Mouse (Mus musculus) adrenal gland, postnatal 4 days (tissue): ENCODE results near the gene Gpm6a. TPM values are rescaled to one million over a fixed set of nuclear protein-coding genes. Genes with fewer than 3 reads are reported as not detected.

Experiments used
- DNase-seq, 2 experiments: peaks; one replicate each; pipeline ENCODE4 v3.0.0; 2021 to 2022; ENCODE audit warnings: low spot score in 2 of 2, mixed read lengths in 2 of 2
- long read RNA-seq, 2 experiments: library from polyadenylated mRNA; stranded (forward); transcript quantifications; one replicate each; pipeline ENCODE4 v2.0.0; 2021
- total RNA-seq, 2 experiments: library from RNA; stranded (reverse); gene quantifications; 2 replicates each; pipeline ENCODE4 v1.2.3; 2021

The Gpm6a gene
- total RNA-seq, result 1 to 10 TPM; 8.4 to 9.0 TPM
- long read RNA-seq, experiment 1, partial matches to known transcripts, result 4 of 4 reads
- long read RNA-seq, experiment 1, other reads (novel, unspliced or antisense), result 0 of 4 reads
- long read RNA-seq, experiment 2, partial matches to known transcripts, result 20 of 20 reads
- long read RNA-seq, experiment 2, other reads (novel, unspliced or antisense), result 0 of 20 reads

DNA sequence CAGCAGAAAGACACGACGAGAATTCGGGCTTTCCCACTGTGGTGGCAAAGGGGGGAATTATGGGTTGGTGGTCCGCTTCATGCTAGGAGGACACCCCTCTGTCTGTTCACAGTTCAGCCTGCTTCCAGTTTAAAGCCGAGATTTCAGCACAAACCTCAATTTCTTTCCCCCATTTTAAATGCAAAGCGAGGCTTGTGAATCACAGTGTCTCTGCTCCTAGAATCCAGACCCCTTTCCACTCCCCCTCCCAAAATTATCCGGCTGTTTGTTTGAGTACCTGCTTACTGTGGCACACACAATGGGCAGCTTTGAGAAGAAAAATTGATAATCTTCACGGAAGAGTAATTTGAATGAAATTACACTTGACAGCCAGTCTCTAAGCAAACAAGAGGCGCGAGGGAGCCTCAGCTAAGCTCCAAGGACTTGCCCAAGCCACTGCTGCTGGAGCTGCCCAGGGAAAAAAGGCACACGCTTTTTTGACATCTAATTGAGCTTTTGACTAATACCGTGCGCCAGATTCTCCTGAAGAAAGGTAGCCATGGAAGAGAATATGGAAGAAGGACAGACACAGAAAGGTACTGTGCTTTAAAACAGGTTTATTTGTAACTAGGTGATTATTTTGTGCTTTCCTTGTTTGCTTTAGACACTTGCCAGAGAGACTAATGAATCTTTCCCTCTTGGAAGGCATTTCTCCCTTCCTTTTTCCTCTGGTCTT, at the start of gene Gpm6a:
Gpm6a (plus strand) TSS at position 103 of the 715 bp plus-strand sequence.
- no peak for DNase-seq

DNA sequence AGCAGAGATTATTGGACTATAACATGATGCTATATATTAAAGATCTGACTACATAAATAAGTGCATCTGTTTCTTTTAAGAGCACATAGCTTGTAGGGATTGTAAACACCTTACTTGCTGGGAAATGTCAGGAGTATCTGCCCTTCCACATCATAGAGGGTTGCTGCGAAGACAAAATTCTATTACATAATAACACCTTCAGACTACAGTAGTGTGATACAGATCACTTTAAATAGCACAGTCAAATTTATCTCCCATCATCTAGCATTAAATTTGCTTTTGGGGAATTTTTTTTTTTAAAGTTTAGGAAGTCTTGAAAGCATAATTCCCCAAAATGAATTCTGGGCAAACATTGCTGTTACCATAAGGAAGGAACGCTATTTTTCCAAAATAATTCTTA, 41.8 kb upstream of the Gpm6a start:
- DNase-seq, result no peak

DNA sequence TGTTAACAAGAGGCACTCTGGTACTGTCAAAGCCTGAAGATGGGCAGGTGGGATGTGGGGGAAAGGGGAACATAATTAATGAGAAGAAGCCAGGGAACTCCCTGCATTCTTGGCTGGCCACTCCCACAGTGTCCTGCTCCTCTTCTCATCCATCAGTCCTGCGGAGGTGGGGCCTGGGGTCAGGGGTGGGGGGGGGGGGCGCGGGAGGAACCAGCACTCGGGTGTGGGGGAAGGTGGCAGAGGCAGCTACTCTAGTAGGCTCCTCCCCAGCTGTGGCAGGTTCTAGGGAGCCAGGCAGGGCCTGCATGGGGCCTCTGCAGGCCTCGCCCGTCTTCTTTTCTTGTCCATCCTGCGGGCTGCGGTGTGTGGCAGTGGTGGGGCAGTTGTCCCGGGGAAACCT, 36.9 kb upstream of the Gpm6a start:
- no peak for DNase-seq

DNA sequence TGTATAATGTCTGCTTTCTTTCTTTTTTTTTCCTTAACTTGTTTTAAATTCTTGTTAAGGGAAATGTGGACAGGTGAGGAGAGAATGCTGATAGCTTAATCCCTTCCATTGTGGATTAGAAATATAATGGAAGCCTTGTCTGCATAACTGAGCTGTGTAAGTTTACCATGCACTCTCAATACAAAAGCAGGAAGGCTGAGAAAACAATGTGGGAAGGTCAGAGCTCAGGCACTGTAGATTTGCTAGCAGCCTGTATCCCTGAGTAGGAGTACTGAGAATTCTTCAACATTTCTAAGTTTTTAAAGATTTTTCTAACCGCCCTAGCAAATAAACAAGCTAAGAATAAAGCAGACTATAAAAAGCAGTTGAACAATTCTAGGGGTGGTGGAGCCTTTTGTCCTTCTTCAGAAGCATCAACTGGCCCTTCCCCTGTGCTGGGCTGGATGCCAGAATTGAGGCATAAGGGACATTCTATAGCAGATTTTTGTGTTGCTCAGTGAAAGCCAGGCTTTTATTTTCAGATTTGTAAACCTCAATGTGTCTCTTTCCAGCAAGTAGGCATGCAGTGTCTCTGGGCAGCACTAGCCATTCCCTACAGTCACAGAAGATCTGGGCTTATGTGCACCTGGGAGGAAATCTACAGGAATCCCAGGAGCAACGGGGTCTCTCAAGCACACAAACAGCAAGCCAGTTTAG, 32.3 kb upstream of the Gpm6a start:
- no peak for DNase-seq

DNA sequence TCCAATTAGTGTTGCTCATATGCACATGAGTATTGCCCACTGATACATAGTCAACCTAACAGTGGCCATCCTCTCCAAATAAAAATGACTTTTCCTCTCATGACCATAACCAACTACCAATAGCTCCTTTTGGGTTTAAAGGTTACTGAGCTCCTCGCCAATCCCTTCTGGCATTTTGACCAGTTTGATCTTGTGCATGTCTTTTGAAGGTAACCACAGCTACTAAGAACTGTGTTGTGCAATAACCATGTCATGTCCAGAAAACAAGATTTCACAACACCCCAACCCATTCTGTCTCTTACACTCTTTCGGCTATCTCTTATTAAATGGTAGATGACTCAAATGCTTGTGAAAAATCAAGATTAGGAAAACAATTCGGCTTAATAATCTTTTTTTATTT, 29.7 kb upstream of the Gpm6a start:
- no peak for DNase-seq

DNA sequence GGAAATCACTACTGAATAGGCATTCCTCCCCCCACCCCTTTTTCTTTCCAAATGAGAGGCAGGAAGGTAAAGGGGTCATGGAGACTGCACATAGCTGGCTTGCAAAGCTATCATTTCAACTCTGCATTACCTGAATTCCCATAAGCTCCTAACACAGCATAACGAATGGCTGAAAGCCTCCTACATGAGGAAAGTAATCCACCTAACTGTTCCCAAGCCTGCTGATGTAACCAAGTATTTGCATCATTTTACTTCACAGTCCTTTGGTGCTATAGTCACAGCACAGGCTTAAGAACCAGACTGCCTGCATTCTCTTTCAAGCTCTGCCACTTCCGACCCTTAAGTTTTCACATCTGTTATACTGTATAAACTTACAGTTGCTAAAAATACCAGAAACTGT, 22.3 kb upstream of the Gpm6a start:
- DNase-seq, result no peak

DNA sequence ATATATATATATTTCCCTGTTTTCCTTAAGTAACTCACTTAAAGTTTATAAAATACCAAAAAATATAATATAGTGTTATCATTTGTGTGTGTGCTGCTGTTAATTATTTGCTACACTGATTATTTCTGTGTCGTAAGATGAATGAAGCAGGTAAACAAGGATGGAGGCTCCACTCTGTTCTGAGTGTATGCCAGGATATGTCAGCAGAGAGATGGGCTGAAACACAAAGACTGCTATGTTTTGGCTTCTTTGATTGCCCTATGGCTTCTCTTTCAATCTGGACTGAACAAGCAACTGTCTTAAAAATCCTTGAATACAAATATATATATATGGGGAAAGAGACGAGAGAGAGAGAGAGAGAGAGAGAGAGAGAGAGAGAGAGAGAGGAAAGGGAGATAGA, 1.3 kb upstream of the Gpm6a start:
- no peak for DNase-seq

DNA sequence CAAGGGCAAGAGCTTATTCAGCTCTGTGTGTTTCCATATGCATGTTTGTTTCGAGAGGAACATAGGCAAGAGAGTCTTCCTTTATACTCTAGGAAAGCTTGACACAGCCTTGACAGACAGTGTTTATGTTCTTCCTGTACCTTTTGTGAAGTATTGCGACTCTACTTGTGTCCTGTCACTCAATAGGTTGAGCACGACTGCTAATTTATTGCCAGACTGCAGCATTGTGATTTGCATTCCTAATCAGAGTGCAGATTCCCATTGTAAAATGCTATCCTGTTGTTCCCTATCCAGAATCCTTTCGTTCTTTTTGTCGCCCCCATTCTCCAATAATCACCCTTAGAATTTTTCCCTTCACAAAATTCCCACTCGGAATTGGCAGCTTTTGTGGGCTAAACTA, 613 bp upstream of the Gpm6a start:
- DNase-seq, result no peak

DNA sequence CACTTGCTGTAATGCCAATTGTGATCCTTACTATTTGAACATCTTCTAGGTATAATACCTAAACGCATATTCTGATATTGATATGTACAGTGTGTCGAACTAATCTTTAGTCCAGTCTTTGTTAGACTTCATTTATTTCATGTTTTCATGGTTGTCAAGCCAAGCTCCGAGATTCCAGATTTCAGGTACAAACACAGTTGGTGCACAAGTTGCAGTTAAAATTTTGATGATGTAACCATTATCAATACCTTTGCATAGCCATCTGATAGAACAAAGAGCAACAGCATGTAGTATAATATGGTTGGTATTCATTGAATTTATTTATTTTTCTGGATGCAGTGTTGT, 785 bp downstream of the Gpm6a start:
- DNase-seq, result no peak

DNA sequence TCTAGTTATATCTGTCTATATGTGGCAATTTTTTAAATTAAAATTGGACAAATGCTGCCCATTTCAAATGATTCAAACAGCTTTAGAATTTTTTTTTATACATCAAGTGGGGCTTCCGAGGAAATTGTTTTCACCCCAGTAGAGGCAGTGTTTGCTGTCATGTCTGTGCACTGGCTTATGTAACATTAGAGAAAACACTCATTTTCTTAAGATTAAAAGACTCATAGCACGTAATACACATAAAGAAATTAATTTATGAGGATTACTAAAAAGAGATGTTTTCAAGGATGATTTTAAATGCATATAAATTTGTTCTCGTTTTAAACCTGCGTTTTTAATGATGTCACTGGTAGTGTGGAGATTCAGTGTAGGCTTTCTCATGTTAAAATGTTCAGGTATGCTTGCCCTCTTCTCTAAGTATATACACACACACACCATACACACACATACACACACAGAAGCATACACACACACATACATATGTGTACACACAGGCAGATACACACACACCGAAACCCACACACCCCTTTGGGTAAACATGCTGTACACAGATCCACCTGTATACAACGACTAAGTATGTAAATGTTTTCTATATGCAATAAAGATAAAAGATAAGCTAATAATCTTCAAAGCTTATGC, 1.4 kb downstream of the Gpm6a start:
- no peak for DNase-seq

DNA sequence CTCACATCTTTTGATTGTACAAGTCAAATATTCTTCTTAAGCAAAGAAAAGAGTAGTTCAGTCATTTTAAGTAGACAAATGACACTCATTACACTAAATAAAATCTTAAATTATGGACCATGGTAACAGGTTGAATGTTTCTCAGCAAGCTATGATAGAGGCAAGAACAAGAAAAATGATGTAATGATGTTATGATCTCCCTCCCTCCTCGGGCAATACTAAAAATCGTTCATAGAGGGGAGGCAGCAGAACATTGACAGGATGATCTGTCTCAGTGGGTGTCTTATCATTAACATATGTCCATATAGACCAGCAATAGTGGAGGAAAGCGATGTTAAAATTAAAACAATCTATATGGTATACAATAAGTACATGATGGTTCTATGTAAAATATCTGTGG, 2.1 kb downstream of the Gpm6a start:
- no peak for DNase-seq

DNA sequence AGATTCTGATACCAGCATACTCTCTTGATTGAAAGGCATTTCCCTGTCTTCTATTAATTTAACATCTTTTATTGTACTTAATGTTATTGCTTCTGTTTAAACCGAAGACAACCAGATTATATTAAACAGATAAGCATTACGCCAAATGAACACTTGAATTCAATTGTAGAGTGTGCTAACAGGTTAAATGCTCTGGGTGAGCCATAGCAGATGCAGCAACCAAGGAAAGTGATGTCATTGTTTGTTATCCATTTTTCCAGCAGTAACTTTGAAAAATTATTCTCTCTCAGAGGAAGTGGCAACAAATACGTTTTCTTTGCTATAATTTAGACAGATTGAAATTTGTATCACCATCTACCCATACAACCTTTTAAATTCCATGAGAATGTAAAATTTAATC, 2.9 kb downstream of the Gpm6a start:
- no peak for DNase-seq

DNA sequence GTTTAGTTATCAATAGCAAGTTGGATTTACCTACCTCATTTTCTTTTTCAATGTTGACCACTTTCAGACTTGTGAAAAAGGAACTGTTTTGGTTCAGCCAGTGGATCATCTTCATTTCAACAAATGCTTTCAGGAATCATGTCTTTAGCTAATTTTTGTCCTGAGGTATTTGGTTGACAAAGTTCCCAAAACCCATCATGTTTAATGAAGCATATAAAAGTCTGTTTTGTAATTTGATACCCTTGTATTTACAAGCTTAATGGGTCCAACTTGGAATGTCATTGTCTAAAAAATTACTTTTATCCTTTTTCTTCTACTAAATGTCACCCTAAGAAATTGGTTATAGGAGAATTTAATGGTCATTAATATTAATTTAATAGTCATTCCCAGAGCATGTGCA, 6.9 kb downstream of the Gpm6a start:
- no peak for DNase-seq

DNA sequence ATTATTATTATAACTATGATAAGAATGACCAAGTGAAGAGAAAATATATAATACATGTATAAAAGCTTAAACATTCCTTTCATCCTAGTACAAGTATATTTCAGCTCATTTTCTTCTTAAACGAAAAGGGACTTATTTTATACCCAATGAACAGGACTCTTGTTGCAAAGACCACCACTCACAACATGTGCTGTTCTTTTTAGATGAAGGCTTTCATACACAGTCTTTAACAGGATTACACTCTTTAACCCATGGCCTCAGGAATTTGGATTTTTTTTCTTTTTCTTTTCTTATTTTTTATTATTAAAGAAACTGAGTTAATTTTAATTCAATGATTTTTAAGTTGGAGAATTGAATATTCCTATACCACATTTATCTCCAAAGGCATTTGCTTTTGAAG, 20.4 kb downstream of the Gpm6a start:
- no peak for DNase-seq

DNA sequence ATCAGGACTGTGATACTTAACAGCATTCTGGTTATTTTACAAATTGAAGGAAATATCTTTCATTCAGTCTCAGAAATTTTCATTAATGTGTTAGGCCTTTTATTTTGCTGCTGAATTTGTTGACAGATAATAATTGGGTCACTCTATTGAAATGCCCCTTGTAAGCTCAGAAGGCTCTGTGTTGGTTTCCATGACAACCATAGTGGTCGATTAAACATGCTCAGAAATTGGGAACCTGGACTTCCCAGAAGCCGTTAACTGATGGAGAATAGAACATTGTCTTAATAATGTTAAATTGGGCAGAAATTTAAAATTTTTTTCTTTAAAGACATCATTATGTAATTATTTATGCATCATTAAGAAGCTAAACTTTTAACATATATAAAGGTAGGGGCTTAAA, 20.9 kb downstream of the Gpm6a start:
- DNase-seq, result no peak

DNA sequence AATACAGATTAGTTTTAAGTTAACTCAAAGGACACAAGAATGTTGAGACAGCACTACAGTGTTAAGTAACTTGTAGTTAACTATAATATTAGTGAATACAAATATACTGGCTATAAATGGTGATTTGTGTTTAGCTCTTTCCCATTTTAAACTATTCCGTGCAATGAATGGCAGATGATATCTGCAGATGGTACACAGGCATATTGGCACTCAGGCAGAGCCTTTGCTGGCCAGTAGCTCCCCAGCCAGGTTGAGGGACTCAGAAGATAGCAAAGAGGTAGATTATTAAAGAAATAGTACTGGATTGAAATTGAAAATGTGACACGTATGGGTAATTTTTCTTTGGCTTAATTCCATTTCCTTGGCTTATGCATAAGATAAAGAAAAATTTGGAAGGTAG, 21.3 kb downstream of the Gpm6a start:
- no peak for DNase-seq

DNA sequence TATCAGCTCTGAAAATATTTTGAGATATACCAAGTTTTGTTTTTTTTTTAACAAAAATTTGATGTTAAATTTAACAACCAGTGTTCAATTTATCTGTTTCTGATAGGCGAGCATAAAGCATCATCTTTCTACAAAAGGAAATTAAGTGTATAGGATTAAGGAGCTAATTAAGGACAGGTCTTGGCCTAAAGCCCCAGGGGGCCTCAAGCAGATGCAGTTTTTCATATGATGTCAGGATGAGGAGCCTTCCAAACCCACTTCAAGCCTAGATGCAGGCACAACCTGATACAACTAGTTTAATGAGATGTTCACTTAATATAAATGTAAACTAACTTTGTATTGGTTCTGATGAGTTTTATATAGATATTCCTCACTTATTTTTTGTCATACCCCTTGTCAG, 22.0 kb downstream of the Gpm6a start:
- DNase-seq, result no peak

DNA sequence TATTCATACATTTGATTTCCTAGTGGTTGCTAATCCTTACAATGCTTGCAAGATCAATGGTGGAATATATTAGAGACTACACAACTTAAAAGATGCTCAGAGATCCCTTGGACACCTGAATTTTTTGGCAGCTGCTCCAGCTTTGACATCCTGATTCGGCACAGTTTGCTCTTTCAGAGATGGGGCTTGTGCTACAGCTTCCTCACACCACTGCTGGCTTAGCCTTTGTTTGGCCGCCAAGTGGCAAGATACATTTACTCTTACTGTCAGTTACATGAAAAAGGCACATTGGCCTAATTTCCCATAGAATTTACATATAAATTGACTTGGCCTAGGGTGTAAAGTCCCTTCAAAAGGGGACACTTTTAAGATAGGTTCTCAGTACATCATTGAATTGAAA, 32.1 kb downstream of the Gpm6a start:
- no peak for DNase-seq

DNA sequence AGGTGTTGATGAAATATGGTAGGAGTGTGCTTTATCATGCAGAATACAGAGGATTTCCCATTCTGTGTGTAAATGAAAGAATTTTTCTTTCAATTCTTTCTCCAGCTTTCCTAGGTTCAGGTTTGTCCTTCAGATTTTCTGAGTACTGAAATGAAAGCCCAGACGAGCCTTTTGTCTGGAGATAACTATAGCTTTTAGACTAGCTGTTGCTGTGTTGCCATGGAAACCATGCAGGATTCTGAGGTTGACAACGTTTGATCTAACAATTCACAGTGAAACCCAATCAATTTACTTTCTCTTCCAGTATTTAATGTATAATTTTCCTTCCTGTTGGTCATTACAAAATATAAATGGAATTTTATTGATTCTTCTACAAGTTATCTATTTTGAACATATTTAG, 34.5 kb downstream of the Gpm6a start:
- no peak for DNase-seq

DNA sequence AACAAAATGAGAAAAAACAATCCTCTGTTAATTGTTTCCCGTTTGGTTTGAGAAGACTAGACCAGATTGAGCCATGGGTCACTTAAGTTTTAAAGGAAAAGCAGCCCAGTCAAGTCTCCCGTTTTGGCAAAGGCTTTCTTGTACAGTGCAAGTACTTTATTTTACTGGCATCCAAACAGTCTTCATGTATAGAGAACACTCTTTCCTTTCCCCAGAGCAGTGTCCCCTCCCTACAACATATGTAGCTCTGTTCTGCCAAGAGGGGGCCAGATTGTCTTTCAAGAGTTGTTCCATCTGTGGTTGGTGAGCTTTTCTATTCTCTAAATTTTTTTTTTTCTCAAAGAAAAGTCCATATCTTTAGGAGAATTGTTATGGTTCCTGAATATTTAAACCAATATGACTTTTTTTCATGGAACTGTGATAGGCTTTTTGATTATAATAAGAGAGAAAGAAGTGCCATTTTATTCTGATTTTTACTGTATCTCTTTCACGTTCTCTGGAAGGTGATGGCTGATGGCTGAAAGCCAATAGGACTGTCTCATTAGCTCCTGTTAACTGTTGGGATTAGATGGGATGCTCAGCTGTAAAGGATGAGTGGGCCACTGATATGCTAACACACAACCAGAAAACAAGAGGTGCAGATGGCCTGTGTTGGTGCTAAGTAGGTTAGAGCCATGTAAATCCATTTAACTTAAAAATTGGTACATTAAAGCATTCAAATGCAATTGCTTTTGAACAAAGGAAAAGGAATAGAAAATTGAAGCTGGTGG, 37.4 kb downstream of the Gpm6a start:
- no peak for DNase-seq

DNA sequence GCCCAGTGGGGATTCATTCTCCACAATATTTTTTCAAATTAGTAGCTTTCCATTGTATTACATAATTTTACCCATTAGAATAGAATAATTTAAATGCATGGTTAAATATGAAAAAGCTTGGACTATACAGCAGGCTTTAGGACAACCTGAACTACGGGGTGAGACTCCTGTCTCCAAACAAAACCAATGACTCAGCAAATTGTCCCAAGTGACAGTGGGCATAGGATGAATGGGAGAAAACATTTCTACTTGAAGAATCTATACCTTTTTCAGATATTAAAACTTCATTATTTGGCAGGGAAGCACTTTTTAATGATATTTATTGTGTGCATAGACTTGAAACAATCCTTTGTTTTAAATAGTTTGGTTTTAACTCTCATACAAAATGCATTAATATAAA, 41.0 kb downstream of the Gpm6a start:
- no peak for DNase-seq

DNA sequence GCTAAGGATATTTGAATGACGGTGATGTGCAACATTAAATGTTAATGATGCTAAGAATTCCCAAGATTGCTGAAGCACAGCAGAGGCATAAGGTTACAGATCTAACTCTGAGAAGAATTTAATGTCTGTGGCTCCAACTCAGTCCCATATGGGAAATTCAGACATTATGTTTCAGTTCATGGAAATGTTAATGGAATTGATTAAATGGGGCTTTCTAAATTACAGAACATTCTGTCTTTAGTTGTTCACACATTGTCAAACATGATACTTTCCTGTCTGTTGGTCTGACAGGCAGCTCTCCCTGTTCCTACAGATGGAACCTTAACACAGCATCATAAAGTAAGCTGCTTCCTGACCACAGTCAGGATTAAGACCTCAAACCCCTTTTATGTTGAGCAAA, 47.8 kb downstream of the Gpm6a start:
- no peak for DNase-seq
